9 mouse cellular contexts compared by ENCODE assay signal in genomic region chr12:12396224-12396623, GRCm38 (mm10).
DNase-seq lines count a peak whose midpoint lies in the region; ATAC-seq and TF ChIP-seq lines count a peak whose summit lies in the region.
"Had no signal": no experiment of that assay in that cellular context is flagged by ENCODE, and none has a peak within 500 bp of the region (broad histone marks: within the 10 kb centered on the region; RNA-seq: fewer than 3 reads in every experiment).

No protein-coding gene starts in this region.

- H3K27ac ChIP-seq in kidney, embryonic 14.5 days (ENCODE audit: low read depth, low read length) = no peak overlapping the region
- no peak overlapping the region for H3K27ac ChIP-seq in hindbrain, postnatal 0 days
- H3K27ac ChIP-seq in forebrain, embryonic 10.5 days = no peak overlapping the region
- H3K27ac ChIP-seq: limb, embryonic 12.5 days had no signal

- no peaks in the 10 kb centered on the region for H3K36me3 ChIP-seq in kidney, embryonic 14.5 days (ENCODE audit: control insufficient read depth, insufficient read depth, low read length)
- no peaks in the 10 kb centered on the region for H3K36me3 ChIP-seq in hindbrain, postnatal 0 days (ENCODE audit: insufficient read depth, low read length)
- no peaks in the 10 kb centered on the region for H3K36me3 ChIP-seq in forebrain, embryonic 10.5 days (replicated peaks)
- H3K36me3 ChIP-seq: limb, embryonic 12.5 days had no signal

- TF ChIP-seq CTCF in hindbrain, postnatal 0 days (IDR thresholded peaks at IDR 0.05; ENCODE audit: low read depth) = peak; percentile 72

- ATAC-seq in kidney, embryonic 14.5 days (ENCODE audit: low FRiP score, low TSS enrichment) = no peak
- no peak for ATAC-seq in hindbrain, postnatal 0 days

- H3K27me3 ChIP-seq in kidney, embryonic 14.5 days (ENCODE audit: control insufficient read depth, insufficient read depth, low read length) = no peaks in the 10 kb centered on the region
- no peaks in the 10 kb centered on the region for H3K27me3 ChIP-seq in hindbrain, postnatal 0 days (ENCODE audit: insufficient read depth, low read length)
- no peaks in the 10 kb centered on the region for H3K27me3 ChIP-seq in forebrain, embryonic 10.5 days (ENCODE audit: poor library complexity, severe bottlenecking)

- H3K9me3 ChIP-seq in kidney, embryonic 14.5 days (ENCODE audit: control insufficient read depth, low read length) = no peaks in the 10 kb centered on the region
- no peaks in the 10 kb centered on the region for H3K9me3 ChIP-seq in hindbrain, postnatal 0 days (ENCODE audit: low read length)
- H3K9me3 ChIP-seq in forebrain, embryonic 10.5 days = no peaks in the 10 kb centered on the region
- H3K9me3 ChIP-seq: limb, embryonic 12.5 days had no signal

- DNase-seq in kidney, adult 11 months = peak; percentile 15
- DNase-seq in Muller cell, postnatal 12 days (ENCODE audit: inconsistent ontology term) = peak; percentile 25
- DNase-seq in cerebellum, adult 9-10 months = peak; percentile 57
- DNase-seq in hindbrain, postnatal 0 days (ENCODE audit: low spot score) = peak; percentile 48
- peak; percentile 72 to 80 for DNase-seq in left cerebral cortex, postnatal 14 days (ENCODE audit: low spot score in 2 of 2)
- peak; percentile 50 for DNase-seq in retina, postnatal 1 day
- no peak for DNase-seq in forebrain, embryonic 10.5 days (ENCODE audit: extremely low spot score, low spot score)

- no peak overlapping the region for H3K4me2 ChIP-seq in kidney, embryonic 14.5 days (replicated peaks; ENCODE audit: low read depth, low read length)
- H3K4me2 ChIP-seq in hindbrain, postnatal 0 days (ENCODE audit: low read depth, low read length) = no peak overlapping the region
- H3K4me2 ChIP-seq: limb, embryonic 12.5 days had no signal

- no peaks in the 10 kb centered on the region for H3K4me1 ChIP-seq in kidney, embryonic 14.5 days (ENCODE audit: control insufficient read depth, insufficient read depth, low read length)
- no peaks in the 10 kb centered on the region for H3K4me1 ChIP-seq in hindbrain, postnatal 0 days (ENCODE audit: insufficient read depth, low read length)
- peaks cover 3% of the 10 kb centered on the region; the same call in 1 of the 2 replicates for H3K4me1 ChIP-seq in forebrain, embryonic 10.5 days

- 26% methylated on average over 6 of the region's 6 CpGs for WGBS in kidney, embryonic 14.5 days
- 32% methylated on average over 6 of the region's 6 CpGs for WGBS in hindbrain, postnatal 0 days
- 30% methylated on average over 6 of the region's 6 CpGs for WGBS in forebrain, embryonic 10.5 days

- H3K9ac ChIP-seq in kidney, embryonic 14.5 days (ENCODE audit: low read depth, low read length) = no peak overlapping the region
- no peak overlapping the region for H3K9ac ChIP-seq in hindbrain, postnatal 0 days (replicated peaks; ENCODE audit: low read length)
- H3K9ac ChIP-seq: limb, embryonic 12.5 days had no signal

- H3K4me3 ChIP-seq in kidney, embryonic 14.5 days (ENCODE audit: low read length) = no peak overlapping the region
- H3K4me3 ChIP-seq in hindbrain, postnatal 0 days (ENCODE audit: low read length) = no peak overlapping the region
- H3K4me3 ChIP-seq in forebrain, embryonic 10.5 days = no peak overlapping the region
- H3K4me3 ChIP-seq: limb, embryonic 12.5 days had no signal

- intact Hi-C loops in left cerebral cortex, postnatal 14 days (cut with DNase I) = loop anchor here (1.0 to 2.0 kb wide), 2 partner anchors 73 to 219 kb away; no protein-coding TSS in a partner anchor
